Mouse (Mus musculus) embryonic fibroblast, embryonic 13.5 days (primary cell): ENCODE measurements around the gene Prlh. TPM values are rescaled to one million over a fixed set of nuclear protein-coding genes. Genes with fewer than 3 reads are reported as not detected.
A peak's percentile ranks its signal among the peaks of the same experiment; 100 is the strongest.

ENCODE experiments used
- H3K27ac ChIP-seq: 2 replicates; pipeline ENCODE4 v1.5.1; 2012; ENCODE audit warnings: low read length, control low read depth, inconsistent platforms; ENCODE audit not compliant: insufficient read depth
- H3K4me1 ChIP-seq: 2 replicates; pipeline ENCODE4 v1.6.1; 2011; ENCODE audit warnings: low read length; ENCODE audit not compliant: control insufficient read depth, insufficient read depth
- H3K4me3 ChIP-seq: 2 replicates; pipeline ENCODE4 v1.5.1; 2011; ENCODE audit warnings: mild to moderate bottlenecking, control low read depth, low read length; ENCODE audit not compliant: insufficient read depth
- CTCF ChIP-seq: IDR thresholded peaks from 2 replicates; pipeline ENCODE4 v1.5.1; 2011; ENCODE audit warnings: mild to moderate bottlenecking, control low read depth, low read length, moderate library complexity, borderline replicate concordance; ENCODE audit not compliant: insufficient read depth
- POLR2A ChIP-seq: IDR thresholded peaks from 2 replicates; pipeline ENCODE4 v1.6.1; 2011; ENCODE audit warnings: low read depth, mild to moderate bottlenecking, control low read depth, low read length, moderate library complexity
- polyA plus RNA-seq: library from polyadenylated mRNA; stranded (reverse); fragments of >200 nt; gene quantifications from 2 replicates; pipeline ENCODE4 v1.2.4, GENCODE M21; 2011; ENCODE audit warnings: low read depth; ENCODE audit not compliant: missing spikeins, insufficient read length

The Prlh gene
- not detected in 2 replicates for polyA plus RNA-seq

- H3K4me3 ChIP-seq, result no peak within 1 kb of the TSS
- no peak within 1 kb of the TSS for H3K27ac ChIP-seq
- H3K4me1 ChIP-seq, result no peaks in the 10 kb centered on the region
- TF ChIP-seq CTCF (no peak), POLR2A (no peak)
Observed at GRCm38 (mm10) chr1:90952808-90953207, at the start of gene Prlh. TSS of gene Prlh (plus strand) at chr1:90953108.

- TF ChIP-seq CTCF, result no peak
- TF ChIP-seq POLR2A, result no peak
- Histone ChIP-seq H3K4me1 (peaks cover 13% of the 10 kb centered on the region; the same call in 1 of the 2 replicates), H3K4me3 (no peak overlapping the region), H3K27ac (peak overlapping the region; percentile 36)
Observed at GRCm38 (mm10) chr1:90903211-90903945, 49.5 kb upstream of the Prlh start.

GRCm38 (mm10) chr1:90903971-90904458 lies 48.9 kb upstream of the Prlh start:
- Histone ChIP-seq H3K4me1 (peaks cover 13% of the 10 kb centered on the region; the same call in 1 of the 2 replicates), H3K27ac (peak overlapping the region; percentile 36), H3K4me3 (no peak overlapping the region)
- no peak for TF ChIP-seq POLR2A

- H3K4me3 ChIP-seq, result no peak overlapping the region
- H3K4me1 ChIP-seq, result peaks cover 13% of the 10 kb centered on the region; the same call in 1 of the 2 replicates
- H3K27ac ChIP-seq, result 0 out of 2 replicates have a peak overlapping the region, but pooled peaks have one; percentile 21
- TF ChIP-seq CTCF, result no peak
- no peak for TF ChIP-seq POLR2A
Observed at GRCm38 (mm10) chr1:90904729-90905404, 48.0 kb upstream of the Prlh start.

- Histone ChIP-seq H3K4me1 (peaks cover 9% of the 10 kb centered on the region; the same call in 1 of the 2 replicates), H3K4me3 (no peak overlapping the region), H3K27ac (no peak overlapping the region)
- TF ChIP-seq POLR2A, result no peak
- peak; percentile 67; the same call in 1 of the 2 replicates for TF ChIP-seq CTCF
Observed at GRCm38 (mm10) chr1:90906357-90906756, 46.6 kb upstream of the Prlh start.

- TF ChIP-seq POLR2A (no peak), CTCF (no peak)
- Histone ChIP-seq H3K27ac (no peak overlapping the region), H3K4me3 (no peak overlapping the region), H3K4me1 (peaks cover 3% of the 10 kb centered on the region; the same call in 1 of the 2 replicates)
Observed at GRCm38 (mm10) chr1:90909161-90909560, 43.7 kb upstream of the Prlh start.

GRCm38 (mm10) chr1:90909631-90910152 lies 43.2 kb upstream of the Prlh start:
- Histone ChIP-seq H3K27ac (no peak overlapping the region), H3K4me3 (no peak overlapping the region), H3K4me1 (peaks cover 2% of the 10 kb centered on the region; the same call in 1 of the 2 replicates)
- no peak for TF ChIP-seq POLR2A
- TF ChIP-seq CTCF, result peak; percentile 53; the same call in 1 of the 2 replicates

- no peak for TF ChIP-seq CTCF
- TF ChIP-seq POLR2A, result no peak
- Histone ChIP-seq H3K4me1 (0 out of 2 replicates have a peak, but pooled peaks cover 5% of the 10 kb centered on the region), H3K27ac (no peak overlapping the region), H3K4me3 (no peak overlapping the region)
Observed at GRCm38 (mm10) chr1:90913231-90913630, 39.7 kb upstream of the Prlh start.

GRCm38 (mm10) chr1:90914948-90915569 lies 37.8 kb upstream of the Prlh start, which contains the start of gene Mlph:
TSS of gene Mlph (plus strand) at chr1:90915085.
- TF ChIP-seq POLR2A, result no peak
- no peak for TF ChIP-seq CTCF
- no peak within 1 kb of the TSS for H3K27ac ChIP-seq
- H3K4me3 ChIP-seq, result no peak within 1 kb of the TSS
- H3K4me1 ChIP-seq, result 0 out of 2 replicates have a peak, but pooled peaks cover 5% of the 10 kb centered on the region

- no peak overlapping the region for H3K27ac ChIP-seq
- TF ChIP-seq CTCF, result no peak
- no peak for TF ChIP-seq POLR2A
- H3K4me3 ChIP-seq, result no peak overlapping the region
- H3K4me1 ChIP-seq, result 0 out of 2 replicates have a peak, but pooled peaks cover 5% of the 10 kb centered on the region
Observed at GRCm38 (mm10) chr1:90917509-90917908, 35.4 kb upstream of the Prlh start.
